Mouse (Mus musculus) erythroblast, embryonic 14.5 days (primary cell): ENCODE measurements at regions not wholly inside any gene's neighbourhood (a gene's known extent, or its start where the extent isn't known, plus 50 kb on each side); places are given as distances from the start of the nearest gene placed in this dataset.

Source experiments
- H3K27me3 ChIP-seq: 2 replicates; pipeline ENCODE4 v1.6.1; 2012; ENCODE audit warnings: inconsistent platforms; ENCODE audit not compliant: control insufficient read depth
- H3K36me3 ChIP-seq: 2 replicates; pipeline ENCODE4 v1.6.1; 2012; ENCODE audit warnings: mild to moderate bottlenecking, inconsistent platforms; ENCODE audit not compliant: control insufficient read depth
- H3K4me1 ChIP-seq: 2 replicates; pipeline ENCODE4 v1.6.1; 2012; ENCODE audit warnings: inconsistent platforms; ENCODE audit not compliant: control insufficient read depth
- H3K4me3 ChIP-seq: replicated peaks from 2 replicates; pipeline ENCODE3; 2012; ENCODE audit warnings: moderate library complexity, mild to moderate bottlenecking, inconsistent platforms
- H3K9me3 ChIP-seq: 2 replicates; pipeline ENCODE4 v1.6.1; 2012; ENCODE audit warnings: low read length, inconsistent platforms, mixed read lengths; ENCODE audit not compliant: control insufficient read depth
- GATA1 ChIP-seq: IDR thresholded peaks from 2 replicates; pipeline ENCODE4 v1.6.1; 2012; ENCODE audit warnings: low read length, inconsistent platforms, mixed read lengths
- TAL1 ChIP-seq: IDR thresholded peaks from 3 replicates; pipeline ENCODE4 v1.6.1; 2012; ENCODE audit warnings: low read length, inconsistent platforms, mixed read lengths

DNA sequence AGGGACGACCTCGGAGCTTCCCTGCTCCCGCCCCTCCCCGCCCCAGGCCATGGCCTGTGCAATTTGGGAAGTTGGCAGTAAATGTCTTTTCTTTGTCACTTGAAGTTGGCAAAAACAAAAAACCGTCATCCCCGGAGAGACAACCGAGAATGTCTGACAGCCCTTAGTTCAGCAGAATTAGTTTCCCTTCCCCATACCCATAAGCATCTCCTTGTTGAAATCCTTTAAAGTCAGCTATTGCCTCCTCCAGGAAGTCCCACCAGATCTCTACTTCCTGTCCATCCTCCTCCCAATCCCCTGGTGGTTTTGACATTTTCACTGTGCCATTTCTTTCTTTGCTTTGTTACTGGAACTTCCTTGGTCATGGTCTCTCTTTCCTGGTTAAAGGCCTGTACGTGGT lies 54.8 kb downstream of the Foxb1 start:
- no peak overlapping the region for H3K4me3 ChIP-seq
- TF ChIP-seq TAL1 (no peak), GATA1 (no peak)
- H3K9me3 ChIP-seq: no peaks in the 10 kb centered on the region; the same call in 1 of the 2 replicates
- H3K4me1 ChIP-seq: no peaks in the 10 kb centered on the region
- no peaks in the 10 kb centered on the region for H3K27me3 ChIP-seq
- H3K36me3 ChIP-seq: no peaks in the 10 kb centered on the region

DNA sequence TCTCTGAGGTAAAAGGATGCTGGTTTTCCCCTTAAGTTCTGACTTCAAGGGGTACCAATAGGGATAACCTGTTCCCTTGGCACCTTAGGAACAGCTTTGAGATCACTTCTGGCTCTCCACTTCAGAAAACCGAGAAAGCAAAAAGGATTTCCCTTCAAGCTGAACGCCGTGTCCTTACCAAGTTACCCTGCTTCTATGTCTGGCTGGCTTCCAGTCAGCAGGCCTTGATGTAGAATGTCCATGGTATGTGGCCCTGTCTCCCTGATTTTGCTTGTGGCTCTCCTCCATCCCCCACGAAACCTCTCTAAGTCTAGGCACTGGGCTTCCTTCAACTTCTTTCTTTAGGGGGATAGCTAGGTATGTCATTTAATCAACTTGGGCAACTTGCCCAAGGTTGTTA lies 55.7 kb downstream of the Foxb1 start:
- no peaks in the 10 kb centered on the region for H3K27me3 ChIP-seq
- no peak for TF ChIP-seq GATA1
- TF ChIP-seq TAL1: no peak
- no peaks in the 10 kb centered on the region for H3K36me3 ChIP-seq
- no peak overlapping the region for H3K4me3 ChIP-seq
- H3K9me3 ChIP-seq: no peaks in the 10 kb centered on the region; the same call in 1 of the 2 replicates
- no peaks in the 10 kb centered on the region for H3K4me1 ChIP-seq

DNA sequence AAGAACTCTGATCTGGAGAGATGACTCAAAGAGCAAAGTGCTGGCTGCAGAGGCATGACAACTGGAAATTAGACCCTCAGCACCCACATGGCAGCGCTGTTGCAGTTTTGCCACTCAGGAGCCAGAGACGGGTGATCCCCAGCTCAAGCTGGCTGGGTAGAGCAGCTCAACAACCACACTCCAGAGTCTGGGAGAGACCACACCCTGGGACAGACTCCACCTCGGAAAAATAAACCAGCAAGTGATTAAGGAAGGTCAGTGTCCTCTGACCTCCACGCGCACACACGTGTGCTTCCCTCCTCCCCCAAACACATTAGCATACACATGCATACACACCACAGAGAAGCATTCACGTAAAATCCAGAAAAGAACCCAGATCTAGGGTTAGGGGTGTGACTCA lies 57.0 kb downstream of the Foxb1 start:
- Histone ChIP-seq H3K27me3 (no peaks in the 10 kb centered on the region), H3K4me3 (no peak overlapping the region)
- TF ChIP-seq GATA1 (no peak), TAL1 (no peak)

GRCm38 (mm10) chr9:69702156-69702928 lies 58.4 kb downstream of the Foxb1 start:
- no peaks in the 10 kb centered on the region for H3K4me1 ChIP-seq
- TF ChIP-seq GATA1 (no peak), TAL1 (no peak)
- no peak overlapping the region for H3K4me3 ChIP-seq
- no peaks in the 10 kb centered on the region for H3K27me3 ChIP-seq
- no peaks in the 10 kb centered on the region; the same call in 1 of the 2 replicates for H3K9me3 ChIP-seq
- no peaks in the 10 kb centered on the region for H3K36me3 ChIP-seq

More for the DNA sequence above, 57.0 kb downstream of the Foxb1 start:
- Histone ChIP-seq H3K4me1 (no peaks in the 10 kb centered on the region), H3K36me3 (no peaks in the 10 kb centered on the region), H3K9me3 (no peaks in the 10 kb centered on the region; the same call in 1 of the 2 replicates)

GRCm38 (mm10) chr9:69700696-69701095 lies 60.0 kb downstream of the Foxb1 start:
- no peak overlapping the region for H3K4me3 ChIP-seq
- no peak for TF ChIP-seq TAL1
- no peak for TF ChIP-seq GATA1

GRCm38 (mm10) chr9:69691756-69692155 lies 69.0 kb downstream of the Foxb1 start:
- Histone ChIP-seq H3K4me3 (no peak overlapping the region), H3K27me3 (no peaks in the 10 kb centered on the region), H3K4me1 (no peaks in the 10 kb centered on the region), H3K9me3 (no peaks in the 10 kb centered on the region), H3K36me3 (no peaks in the 10 kb centered on the region)
- no peak for TF ChIP-seq TAL1
- no peak for TF ChIP-seq GATA1

More at GRCm38 (mm10) chr9:69700696-69701095, 60.0 kb downstream of the Foxb1 start:
- Histone ChIP-seq H3K36me3 (no peaks in the 10 kb centered on the region), H3K4me1 (no peaks in the 10 kb centered on the region), H3K9me3 (no peaks in the 10 kb centered on the region), H3K27me3 (no peaks in the 10 kb centered on the region)

DNA sequence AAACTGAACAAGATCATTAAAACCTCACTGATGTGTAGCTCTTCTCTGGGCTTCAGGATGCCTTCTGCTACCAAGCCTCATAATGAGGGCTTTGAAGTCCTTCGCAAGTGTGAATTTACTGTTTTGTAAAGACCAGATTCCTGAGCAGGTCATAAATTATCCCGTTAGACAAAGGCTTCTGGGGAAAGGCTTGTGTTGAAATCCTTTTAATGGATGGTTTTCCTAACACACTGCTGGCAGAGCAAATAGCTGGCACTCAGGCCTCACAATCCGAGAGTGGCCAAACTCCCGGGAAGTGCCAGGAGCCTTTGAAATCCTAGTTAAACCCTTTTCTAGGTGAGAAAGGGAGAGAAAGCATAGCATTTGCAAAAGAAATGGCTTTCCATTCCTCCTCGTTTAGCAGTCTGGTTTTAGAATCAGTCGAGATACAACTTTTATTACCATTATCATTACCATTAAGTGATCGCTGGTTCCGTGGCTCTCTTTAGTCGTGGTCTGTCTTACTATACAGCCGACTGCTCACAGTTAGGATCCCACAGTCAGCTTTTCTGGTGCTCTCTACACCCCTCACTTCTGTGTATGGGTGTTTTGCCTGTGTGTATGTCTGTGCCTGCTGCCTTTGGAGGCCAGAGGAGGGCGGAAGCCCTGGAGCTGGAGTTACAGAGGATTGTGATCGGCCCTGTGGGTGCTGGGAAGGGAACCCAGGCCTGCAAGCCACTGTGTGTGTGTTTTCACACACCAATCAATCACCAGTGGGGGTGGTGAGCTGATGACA lies 73.2 kb downstream of the Foxb1 start:
- H3K4me3 ChIP-seq: no peak overlapping the region
- no peaks in the 10 kb centered on the region for H3K36me3 ChIP-seq
- H3K9me3 ChIP-seq: no peaks in the 10 kb centered on the region
- TF ChIP-seq TAL1 (no peak), GATA1 (no peak)
- no peaks in the 10 kb centered on the region for H3K4me1 ChIP-seq
- H3K27me3 ChIP-seq: no peaks in the 10 kb centered on the region

DNA sequence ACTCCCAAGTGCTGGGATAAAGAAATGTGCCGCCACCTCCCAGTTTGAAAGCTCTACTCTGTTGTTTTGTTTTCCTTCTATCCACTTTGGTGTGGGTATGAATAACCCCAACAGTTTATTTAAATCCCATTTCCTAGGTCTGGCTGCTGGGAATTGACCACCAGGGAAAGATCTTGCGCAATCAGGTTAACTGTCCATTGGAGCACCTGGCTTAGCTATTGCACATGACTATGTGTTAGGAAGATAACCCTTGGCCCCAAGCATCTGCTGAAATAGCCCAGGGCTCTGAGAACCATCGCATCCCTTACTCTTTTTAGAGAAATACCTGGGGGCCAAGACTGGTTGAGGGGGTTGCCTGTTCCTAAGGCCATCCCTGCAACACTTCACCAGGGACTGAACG lies 74.0 kb downstream of the Foxb1 start:
- Histone ChIP-seq H3K4me1 (no peaks in the 10 kb centered on the region), H3K27me3 (no peaks in the 10 kb centered on the region), H3K4me3 (no peak overlapping the region), H3K9me3 (no peaks in the 10 kb centered on the region), H3K36me3 (no peaks in the 10 kb centered on the region)
- TF ChIP-seq GATA1 (no peak), TAL1 (no peak)

GRCm38 (mm10) chr9:69685630-69686029 lies 75.1 kb downstream of the Foxb1 start:
- no peaks in the 10 kb centered on the region for H3K27me3 ChIP-seq
- H3K36me3 ChIP-seq: no peaks in the 10 kb centered on the region
- TF ChIP-seq TAL1: no peak
- no peak for TF ChIP-seq GATA1
- H3K4me1 ChIP-seq: no peaks in the 10 kb centered on the region
- H3K9me3 ChIP-seq: no peaks in the 10 kb centered on the region
- H3K4me3 ChIP-seq: no peak overlapping the region
